Mouse (Mus musculus) brain, embryonic 18.5 days (tissue): ENCODE results near the gene Slc39a8.

Experiments used
- DNase-seq: peaks from one replicate; pipeline ENCODE4 v3.0.0-alpha.2; 2012; ENCODE audit warnings: low read depth, low spot score

Gene Slc39a8

DNA sequence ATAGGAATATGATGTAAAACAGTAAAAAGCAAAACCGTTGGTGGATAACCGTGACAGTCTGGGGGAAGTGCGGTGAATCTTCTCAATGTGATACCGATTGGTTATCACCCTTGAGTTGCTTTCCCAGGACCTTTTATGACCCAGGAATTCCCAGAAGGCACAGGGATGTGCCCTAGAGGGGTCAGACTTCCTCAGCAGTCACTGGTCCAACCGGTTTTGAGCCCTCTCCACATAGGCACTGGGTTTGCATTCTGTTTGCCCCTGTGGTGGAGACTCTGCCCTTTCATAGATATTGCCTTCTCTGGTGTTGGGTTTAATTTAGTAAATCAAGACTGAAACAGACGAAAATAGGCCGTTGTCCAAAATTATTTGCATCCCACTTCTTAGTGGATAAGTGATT is 20.8 kb downstream of the Slc39a8 start:
- no peak for DNase-seq

DNA sequence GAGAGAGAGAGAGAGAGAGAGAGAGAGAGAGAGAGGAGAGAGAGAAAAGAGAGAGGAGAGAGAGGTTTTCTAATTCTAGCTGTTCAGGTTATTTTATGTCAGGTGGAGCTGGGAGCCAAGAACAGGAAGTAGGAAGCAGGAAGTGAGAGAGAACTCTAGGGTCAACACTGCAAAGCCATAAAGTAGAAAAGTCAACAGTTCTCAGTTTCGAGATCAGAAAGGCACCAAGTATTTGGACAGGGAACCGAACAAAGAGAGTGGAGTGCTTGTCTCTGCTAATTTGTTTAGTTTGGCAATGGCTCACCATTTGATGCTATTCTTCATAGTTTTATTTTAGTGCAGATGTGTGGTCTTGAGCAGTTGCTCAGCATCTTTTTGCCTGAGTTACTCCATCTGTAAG is 26.5 kb downstream of the Slc39a8 start:
- no peak for DNase-seq

DNA sequence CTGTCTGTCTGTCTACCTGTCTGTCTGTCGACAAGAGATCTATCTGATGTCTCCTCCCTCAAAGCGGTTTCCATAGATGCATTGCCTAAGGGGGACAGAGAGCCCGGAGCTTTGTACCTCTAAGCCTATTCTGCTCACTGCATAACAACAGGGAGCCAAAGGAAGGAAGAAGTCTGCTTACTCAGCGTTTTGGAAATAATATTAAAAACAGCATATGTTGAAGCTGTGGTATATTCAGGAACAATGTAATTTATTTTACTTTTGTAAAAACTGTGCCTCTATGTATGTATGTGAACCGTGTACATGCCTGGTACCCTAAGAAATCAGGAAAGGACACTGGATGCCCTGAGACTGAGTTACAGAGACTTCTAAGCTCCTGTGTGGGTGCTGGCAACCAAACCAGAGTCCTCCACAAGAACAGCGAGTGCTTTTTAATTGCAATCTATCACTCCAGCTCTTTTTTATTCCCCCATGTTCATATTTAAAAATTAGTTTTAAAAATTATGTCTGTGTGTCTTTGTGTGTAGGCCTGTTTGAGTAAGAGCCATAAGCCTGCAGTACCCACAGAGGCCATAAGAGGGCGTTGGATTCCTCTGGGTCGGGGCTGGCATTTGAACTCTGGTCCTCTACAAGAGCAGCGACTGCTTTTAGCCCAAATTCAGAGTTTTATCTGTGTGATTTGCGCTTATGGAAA is 28.7 kb downstream of the Slc39a8 start:
- no peak for DNase-seq

DNA sequence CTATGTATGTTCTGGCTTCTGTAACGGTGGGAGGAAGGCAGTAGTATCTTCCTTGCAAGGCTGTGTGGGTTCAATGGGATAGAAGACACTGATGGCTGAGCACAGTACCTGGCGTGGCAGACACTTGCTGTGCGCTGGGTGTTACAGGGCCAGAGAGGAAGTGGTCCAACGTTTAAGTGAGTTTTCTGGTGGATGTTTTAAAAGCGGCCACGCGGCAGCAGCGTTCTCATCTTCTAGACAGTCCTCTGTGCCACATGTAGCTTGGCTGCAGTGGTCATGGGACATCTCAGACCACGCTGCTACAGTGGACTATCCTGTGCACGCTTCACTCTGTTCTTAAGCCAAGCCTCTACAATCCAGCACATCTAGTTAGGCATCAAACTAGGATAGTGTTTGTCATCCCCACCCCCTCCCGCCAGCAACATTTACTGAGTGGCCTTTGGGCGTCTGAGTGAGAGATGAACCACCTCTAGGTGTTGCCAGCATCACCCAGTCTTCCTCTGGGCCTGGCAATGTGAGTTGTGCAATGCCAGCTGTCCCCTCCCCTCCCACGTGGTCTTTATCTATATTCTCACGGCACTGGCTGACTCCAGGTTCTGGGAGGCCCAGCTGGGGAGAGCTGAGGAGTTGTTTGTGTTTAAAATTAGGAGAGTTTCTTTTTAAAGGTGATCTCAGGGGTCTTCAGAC is 29.4 kb downstream of the Slc39a8 start:
- DNase-seq = no peak

DNA sequence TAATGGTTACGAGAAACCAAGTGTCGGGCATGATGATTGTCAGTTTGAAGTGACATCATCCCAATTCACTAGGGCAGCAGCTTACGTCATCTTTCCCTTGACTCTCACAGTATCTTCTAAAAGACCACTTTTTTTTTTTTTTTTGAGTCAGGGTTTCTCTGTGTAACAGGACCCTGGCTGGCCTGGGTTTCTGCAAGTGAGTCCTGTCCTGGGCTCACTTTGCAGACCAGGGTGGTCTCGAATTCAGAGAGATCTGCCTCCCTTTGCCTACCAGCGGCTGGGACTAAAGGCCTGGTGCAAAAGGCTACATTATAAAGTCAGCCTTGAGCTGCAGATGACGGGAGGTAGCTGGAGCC is 29.9 kb downstream of the Slc39a8 start:
- DNase-seq = no peak

DNA sequence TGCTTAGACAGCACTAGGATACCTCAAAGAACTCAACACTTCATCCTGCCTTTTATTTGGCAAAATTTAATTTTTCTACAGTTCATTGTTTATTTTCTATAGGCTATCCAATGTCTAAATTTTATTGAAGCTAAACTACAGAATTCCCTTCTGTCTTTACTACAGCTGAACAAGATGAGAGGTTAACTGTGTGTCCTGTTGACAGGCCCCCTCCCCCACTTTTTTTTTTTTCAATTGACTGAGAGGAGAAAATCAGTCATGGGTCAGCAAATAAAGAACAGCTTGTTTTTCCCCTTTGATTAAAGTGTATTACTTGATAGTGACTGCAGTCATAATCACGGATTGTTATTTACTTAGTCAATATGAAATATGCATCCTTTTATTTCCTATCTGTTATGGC is 31.2 kb downstream of the Slc39a8 start:
- DNase-seq = no peak

DNA sequence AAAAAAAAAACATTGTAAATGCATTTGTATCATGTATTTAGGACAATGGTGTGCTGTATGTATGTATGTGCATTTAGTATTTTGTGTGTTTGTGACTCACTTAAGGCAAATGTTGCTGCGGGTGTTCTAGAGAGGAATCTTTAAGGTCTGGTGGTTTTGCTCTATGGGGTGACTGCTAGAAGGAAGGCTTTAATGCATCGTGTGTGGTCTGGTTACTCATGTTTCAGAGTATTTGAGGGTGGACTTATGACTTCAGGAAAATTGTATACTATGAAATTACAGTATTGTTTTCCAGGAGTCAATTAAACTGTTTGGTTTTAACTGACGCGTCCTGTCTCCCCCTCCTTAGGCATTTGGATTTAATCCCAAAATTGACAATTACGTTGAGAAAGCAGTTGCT is 32.1 kb downstream of the Slc39a8 start:
- DNase-seq = no peak

DNA sequence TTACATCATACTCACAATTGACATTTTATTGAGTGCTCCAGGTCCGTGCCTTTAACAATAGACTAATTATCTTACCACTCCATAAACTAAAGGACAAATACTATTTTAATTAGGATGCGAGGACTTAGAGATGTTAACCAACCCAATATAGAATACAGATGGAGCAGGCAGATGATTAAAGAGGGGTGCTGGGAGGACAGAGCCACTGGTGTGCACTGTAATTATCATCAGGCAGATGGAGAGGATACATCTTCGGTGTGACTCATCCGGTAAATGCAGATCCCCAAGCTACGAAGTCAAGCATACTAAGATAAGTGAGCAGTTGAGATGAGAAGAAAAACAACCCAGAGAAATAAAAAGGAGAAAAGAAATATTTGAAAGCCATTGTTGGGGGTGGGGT is 34.4 kb downstream of the Slc39a8 start:
- no peak for DNase-seq

DNA sequence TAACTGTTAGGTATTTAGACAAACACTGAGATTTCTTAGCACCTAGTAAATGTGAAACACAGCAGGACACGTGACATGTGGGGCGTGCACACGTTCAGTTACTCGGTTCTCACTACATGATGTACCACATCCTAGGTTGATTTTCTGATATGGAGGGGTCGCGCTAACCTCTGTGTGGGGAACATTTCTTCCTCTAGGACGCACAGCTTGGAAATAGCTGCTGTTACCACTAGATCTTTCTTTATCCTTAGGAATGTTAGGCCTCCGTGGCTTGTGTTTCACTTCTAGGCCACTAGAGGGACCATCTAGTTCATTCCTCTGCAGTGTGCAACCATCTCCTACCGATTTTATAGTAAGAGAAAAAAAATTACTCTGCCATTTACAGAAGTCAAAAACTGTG is 37.7 kb downstream of the Slc39a8 start:
- DNase-seq = no peak

- no peak for DNase-seq
These were observed 44.0 kb downstream of the Slc39a8 start for GRCm38 (mm10) chr3:135869041-135869440.

DNA sequence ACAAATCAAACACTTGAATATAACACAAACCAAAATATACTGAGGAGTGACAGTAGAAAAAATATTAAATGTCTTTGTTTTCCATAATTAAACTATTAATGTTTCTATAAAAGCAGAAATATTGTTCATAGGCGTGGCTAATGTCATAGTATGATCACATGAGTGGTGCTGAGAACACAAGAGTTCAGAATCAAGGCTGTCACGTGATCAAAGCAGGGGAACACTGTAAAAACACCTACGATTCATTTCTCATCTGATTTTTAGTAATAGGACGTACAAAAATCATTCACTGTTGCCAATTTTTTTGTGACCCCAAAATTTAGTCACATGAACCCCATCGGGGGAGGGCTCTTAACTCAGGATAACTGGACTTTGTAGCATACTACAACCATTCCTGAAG is 47.2 kb downstream of the Slc39a8 start:
- no peak for DNase-seq

- no peak for DNase-seq
These were observed 48.5 kb downstream of the Slc39a8 start for GRCm38 (mm10) chr3:135873596-135873995.

- no peak for DNase-seq
These were observed 53.0 kb downstream of the Slc39a8 start for GRCm38 (mm10) chr3:135878048-135878447.

GRCm38 (mm10) chr3:135885927-135886658 is 61.0 kb downstream of the Slc39a8 start:
- no peak for DNase-seq

GRCm38 (mm10) chr3:135886659-135887027 is 61.6 kb downstream of the Slc39a8 start:
- DNase-seq = peak; percentile 76

DNA sequence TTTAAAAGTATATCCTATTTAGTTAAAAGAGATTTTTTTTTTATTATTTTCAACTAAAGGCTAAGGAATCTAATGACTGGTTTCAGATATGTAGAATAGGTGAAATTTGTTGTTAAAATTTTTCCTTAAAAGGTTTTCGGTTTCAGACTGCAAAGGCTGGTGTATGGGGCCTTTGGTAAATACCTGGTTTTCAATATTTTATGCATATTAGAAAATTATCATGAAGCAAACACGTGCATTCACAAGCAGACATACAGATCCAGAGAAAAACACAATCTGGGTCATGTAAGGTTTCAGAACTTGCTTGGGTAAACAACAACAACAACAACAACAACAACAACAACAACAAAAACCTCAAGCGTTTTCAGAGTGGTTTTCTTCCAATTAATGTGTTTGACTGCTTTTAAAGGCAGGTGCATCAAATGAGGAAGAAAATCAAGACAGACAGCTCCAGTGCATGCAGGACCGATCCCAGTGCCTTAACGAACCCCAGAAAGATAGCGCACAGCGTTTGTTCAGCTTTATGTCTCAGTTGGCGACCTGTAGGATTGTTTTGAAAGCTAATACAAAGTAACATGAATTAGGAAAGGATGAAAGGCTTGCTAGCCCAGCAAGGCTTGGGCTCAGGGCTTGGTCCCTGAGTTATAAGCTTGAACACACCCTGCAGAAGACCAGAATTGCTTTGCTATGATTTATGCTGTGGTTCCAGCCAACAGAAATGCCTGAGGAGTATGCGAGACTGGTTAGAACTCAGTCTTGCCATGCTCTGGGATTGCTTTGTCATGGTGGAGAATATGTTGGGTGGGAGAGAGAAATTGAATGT is 62.2 kb downstream of the Slc39a8 start:
- DNase-seq = no peak

GRCm38 (mm10) chr3:135887856-135888155 is 62.7 kb downstream of the Slc39a8 start:
- DNase-seq = no peak

DNA sequence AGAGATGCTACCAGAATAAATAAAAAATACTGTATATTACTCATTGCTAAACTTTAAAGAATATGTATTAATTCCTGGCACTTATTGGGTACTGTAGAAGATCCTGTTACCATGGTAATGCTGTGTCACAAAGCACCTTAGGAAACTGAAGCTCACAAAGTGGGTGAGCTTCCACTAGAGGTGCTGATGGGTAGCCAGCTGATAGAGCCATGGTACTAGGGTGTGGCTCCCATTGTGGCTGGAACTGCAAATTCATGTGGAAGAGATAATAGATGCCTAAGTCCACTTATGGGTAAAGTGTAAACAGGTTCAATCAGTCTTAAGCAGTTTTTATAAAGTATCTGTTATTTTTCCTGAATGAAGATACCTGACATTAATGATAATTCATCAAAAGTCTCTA is 64.3 kb downstream of the Slc39a8 start:
- DNase-seq = no peak

DNA sequence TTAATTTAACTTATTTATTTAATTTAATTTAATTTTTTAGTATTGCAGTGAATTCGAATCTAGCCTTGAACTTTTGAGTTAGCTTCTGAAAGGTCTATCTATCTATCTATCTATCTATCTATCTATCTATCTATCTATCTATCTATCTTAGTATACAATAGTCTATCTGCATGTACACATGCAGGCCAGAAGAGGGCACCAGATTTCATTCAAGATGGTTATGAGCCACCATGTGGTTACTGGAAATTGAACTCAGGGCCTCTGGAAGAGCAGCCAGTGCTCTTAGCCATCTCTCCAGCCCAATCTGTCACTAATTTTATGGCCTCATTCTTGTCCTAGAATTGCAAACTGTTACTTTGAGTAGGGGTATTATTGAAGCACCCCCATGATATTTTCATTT is 78.3 kb downstream of the Slc39a8 start:
- no peak for DNase-seq

GRCm38 (mm10) chr3:135904881-135905280 is 79.8 kb downstream of the Slc39a8 start:
- no peak for DNase-seq

GRCm38 (mm10) chr3:135905729-135906128 is 80.7 kb downstream of the Slc39a8 start:
- DNase-seq = no peak

DNA sequence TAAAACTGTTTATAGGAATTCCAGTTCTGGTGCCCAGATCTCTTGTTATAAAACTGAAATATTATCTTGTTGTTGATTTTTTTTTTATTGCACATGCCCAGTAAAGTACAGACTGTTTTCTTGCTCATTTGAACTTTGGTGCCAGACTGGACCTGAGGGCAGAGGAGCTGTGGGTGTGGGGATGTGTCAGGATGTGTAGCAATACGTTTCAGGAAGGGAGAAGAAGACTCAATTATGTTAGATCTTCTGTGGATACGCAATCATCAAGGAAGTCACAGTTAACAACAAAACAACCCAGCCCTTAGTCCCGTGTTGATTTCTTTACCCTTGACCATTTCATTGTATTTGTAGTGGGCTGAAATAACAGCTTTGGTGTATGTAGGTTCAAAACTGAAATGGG is 81.9 kb downstream of the Slc39a8 start:
- no peak for DNase-seq
